Mouse (Mus musculus) embryonic facial prominence, embryonic 13.5 days (tissue): ENCODE data around the gene Itpk1. TPM values are rescaled to one million over a fixed set of nuclear protein-coding genes. Genes with fewer than 3 reads are reported as not detected.

Source experiments
- ATAC-seq: fragments of 200-750 bp; cut with Nextera tagmentation; 2 replicates; pipeline ENCODE4 v1.8.0; 2017; ENCODE audit warnings: low read depth; ENCODE audit not compliant: insufficient number of reproducible peaks, insufficient read depth, low FRiP score, low TSS enrichment
- H3K27ac ChIP-seq: fragments of 300-500 bp; sonication (generic); 2 replicates; pipeline ENCODE4 v1.5.1; 2015; ENCODE audit warnings: moderate library complexity, mild to moderate bottlenecking, inconsistent platforms
- H3K27me3 ChIP-seq: fragments of 300-500 bp; sonication (generic); 2 replicates; pipeline ENCODE4 v1.6.1; 2015; ENCODE audit warnings: mild to moderate bottlenecking, inconsistent platforms
- H3K36me3 ChIP-seq: fragments of 300-500 bp; sonication (generic); 2 replicates; pipeline ENCODE4 v1.6.1; 2015; ENCODE audit warnings: mild to moderate bottlenecking, inconsistent platforms
- H3K4me1 ChIP-seq: fragments of 300-500 bp; sonication (generic); 2 replicates; pipeline ENCODE4 v1.6.1; 2015; ENCODE audit warnings: inconsistent platforms
- H3K4me2 ChIP-seq: fragments of 300-500 bp; sonication (generic); 2 replicates; pipeline ENCODE4 v1.6.1; 2015; ENCODE audit warnings: moderate library complexity, mild to moderate bottlenecking, inconsistent platforms
- H3K4me3 ChIP-seq: fragments of 300-500 bp; sonication (generic); 2 replicates; pipeline ENCODE4 v1.5.1; 2015; ENCODE audit warnings: mild to moderate bottlenecking, inconsistent platforms
- H3K9ac ChIP-seq: fragments of 300-500 bp; sonication (generic); 2 replicates; pipeline ENCODE4 v1.6.1; 2015; ENCODE audit warnings: mild to moderate bottlenecking, inconsistent platforms
- H3K9me3 ChIP-seq: fragments of 300-500 bp; sonication (generic); 2 replicates; pipeline ENCODE4 v1.6.1; 2016; ENCODE audit warnings: inconsistent platforms
- WGBS: fragments of 180-500 bp; shearing (Covaris S2); methylation state at CpG from one replicate; pipeline ENCODE4 v1.1.7; 2015; ENCODE audit warnings: mixed read lengths; 5-methylcytosine and 5-hydroxymethylcytosine counted together
- polyA plus RNA-seq: library from polyadenylated mRNA; unstranded; fragments of >200 nt; fragmentation: Nextera tagmentation; extraction: Ambion mirVana; gene quantifications from 2 replicates; pipeline ENCODE4 v1.2.1, GENCODE M21; 2015

The Itpk1 gene
- polyA plus RNA-seq, 1 experiment from 2014 or later: 10.4 TPM

- Histone ChIP-seq H3K9ac (no peak overlapping the region), H3K4me3 (no peak overlapping the region), H3K4me1 (no peaks in the 10 kb centered on the region), H3K27ac (no peak overlapping the region), H3K36me3 (peaks cover 15% of the 10 kb centered on the region; the same call in 1 of the 2 replicates), H3K4me2 (no peak overlapping the region), H3K27me3 (no peaks in the 10 kb centered on the region), H3K9me3 (no peaks in the 10 kb centered on the region)
- 84% methylated on average over 20 of the region's 20 CpGs for WGBS
- no peak for ATAC-seq
These were observed 31.6 kb downstream of the Itpk1 start for GRCm38 (mm10) chr12:102672857-102673839.

GRCm38 (mm10) chr12:102672176-102672575, 32.6 kb downstream of the Itpk1 start:
- Histone ChIP-seq H3K27me3 (no peaks in the 10 kb centered on the region), H3K4me3 (no peak overlapping the region), H3K27ac (no peak overlapping the region), H3K4me2 (no peak overlapping the region), H3K9ac (no peak overlapping the region), H3K9me3 (no peaks in the 10 kb centered on the region), H3K4me1 (no peaks in the 10 kb centered on the region), H3K36me3 (peaks cover 22% of the 10 kb centered on the region)
- 78% methylated on average over 8 of the region's 8 CpGs for WGBS
- ATAC-seq: no peak

- WGBS: 68% methylated on average over 8 of the region's 8 CpGs
- Histone ChIP-seq H3K27ac (no peak overlapping the region), H3K4me2 (no peak overlapping the region), H3K4me1 (peaks cover 6% of the 10 kb centered on the region), H3K4me3 (no peak overlapping the region), H3K9ac (no peak overlapping the region), H3K9me3 (no peaks in the 10 kb centered on the region), H3K27me3 (no peaks in the 10 kb centered on the region), H3K36me3 (peaks cover 22% of the 10 kb centered on the region)
- ATAC-seq: no peak
These were observed 33.9 kb downstream of the Itpk1 start for GRCm38 (mm10) chr12:102670848-102671247.

- Histone ChIP-seq H3K27ac (no peak overlapping the region), H3K36me3 (peaks cover 13% of the 10 kb centered on the region; the same call in 1 of the 2 replicates), H3K4me1 (peaks cover 9% of the 10 kb centered on the region), H3K9me3 (no peaks in the 10 kb centered on the region), H3K27me3 (no peaks in the 10 kb centered on the region), H3K9ac (no peak overlapping the region), H3K4me3 (no peak overlapping the region), H3K4me2 (no peak overlapping the region)
- WGBS: 86% methylated on average over 10 of the region's 10 CpGs
- ATAC-seq: no peak
These were observed 39.1 kb downstream of the Itpk1 start for GRCm38 (mm10) chr12:102665465-102666202.

- Histone ChIP-seq H3K9ac (no peak overlapping the region), H3K36me3 (peaks cover 13% of the 10 kb centered on the region; the same call in 1 of the 2 replicates), H3K9me3 (no peaks in the 10 kb centered on the region), H3K4me2 (no peak overlapping the region), H3K4me3 (no peak overlapping the region), H3K27ac (no peak overlapping the region), H3K4me1 (peaks cover 9% of the 10 kb centered on the region), H3K27me3 (no peaks in the 10 kb centered on the region)
- no peak for ATAC-seq
- 89% methylated on average over 2 of the region's 2 CpGs for WGBS
These were observed 40.7 kb downstream of the Itpk1 start for GRCm38 (mm10) chr12:102664052-102664448.

GRCm38 (mm10) chr12:102663349-102664051, 41.2 kb downstream of the Itpk1 start:
- Histone ChIP-seq H3K9me3 (no peaks in the 10 kb centered on the region), H3K36me3 (peaks cover 13% of the 10 kb centered on the region; the same call in 1 of the 2 replicates), H3K27me3 (no peaks in the 10 kb centered on the region), H3K4me1 (peaks cover 9% of the 10 kb centered on the region), H3K4me2 (no peak overlapping the region), H3K4me3 (no peak overlapping the region), H3K9ac (no peak overlapping the region), H3K27ac (no peak overlapping the region)
- WGBS: 78% methylated on average over 11 of the region's 11 CpGs
- no peak for ATAC-seq

GRCm38 (mm10) chr12:102661772-102662171, 43.0 kb downstream of the Itpk1 start:
- 0 out of 2 replicates have a peak overlapping the region, but pooled peaks have one; percentile 11 for H3K9ac ChIP-seq
- H3K9me3 ChIP-seq: no peaks in the 10 kb centered on the region
- H3K4me2 ChIP-seq: no peak overlapping the region
- no peak overlapping the region for H3K27ac ChIP-seq
- H3K4me1 ChIP-seq: peaks cover 6% of the 10 kb centered on the region
- H3K36me3 ChIP-seq: 0 out of 2 replicates have a peak, but pooled peaks cover 5% of the 10 kb centered on the region
- H3K27me3 ChIP-seq: no peaks in the 10 kb centered on the region
- no peak for ATAC-seq
- 77% methylated on average over 7 of the region's 7 CpGs for WGBS
- no peak overlapping the region for H3K4me3 ChIP-seq

GRCm38 (mm10) chr12:102660906-102661651, 43.7 kb downstream of the Itpk1 start:
- Histone ChIP-seq H3K4me2 (no peak overlapping the region), H3K4me1 (peaks cover 9% of the 10 kb centered on the region), H3K27me3 (no peaks in the 10 kb centered on the region), H3K9ac (no peak overlapping the region), H3K4me3 (no peak overlapping the region), H3K9me3 (no peaks in the 10 kb centered on the region), H3K27ac (no peak overlapping the region), H3K36me3 (0 out of 2 replicates have a peak, but pooled peaks cover 5% of the 10 kb centered on the region)
- WGBS: 83% methylated on average over 8 of the region's 8 CpGs
- ATAC-seq: no peak

GRCm38 (mm10) chr12:102653003-102653402, 51.7 kb downstream of the Itpk1 start:
- H3K27me3 ChIP-seq: no peaks in the 10 kb centered on the region
- H3K27ac ChIP-seq: no peak overlapping the region
- peaks cover 36% of the 10 kb centered on the region for H3K4me1 ChIP-seq
- no peak overlapping the region for H3K4me3 ChIP-seq
- 71% methylated on average over 6 of the region's 6 CpGs for WGBS
- H3K4me2 ChIP-seq: no peak overlapping the region
- no peak overlapping the region for H3K9ac ChIP-seq
- ATAC-seq: no peak
- H3K9me3 ChIP-seq: no peaks in the 10 kb centered on the region
- no peaks in the 10 kb centered on the region for H3K36me3 ChIP-seq

- no peak overlapping the region for H3K4me3 ChIP-seq
- H3K9me3 ChIP-seq: no peaks in the 10 kb centered on the region
- no peak overlapping the region for H3K9ac ChIP-seq
- no peaks in the 10 kb centered on the region for H3K27me3 ChIP-seq
- H3K36me3 ChIP-seq: no peaks in the 10 kb centered on the region
- no peak for ATAC-seq
- H3K4me2 ChIP-seq: no peak overlapping the region
- WGBS: 58% methylated on average over 8 of the region's 8 CpGs
- H3K27ac ChIP-seq: no peak overlapping the region
- peaks cover 39% of the 10 kb centered on the region for H3K4me1 ChIP-seq
These were observed 52.3 kb downstream of the Itpk1 start for GRCm38 (mm10) chr12:102652420-102652819.
